Mouse (Mus musculus) CD4-positive, CD25-positive, alpha-beta regulatory T cell, adult 4 months (primary cell): ENCODE measurements around the gene Kif9. TPM values are rescaled to one million over a fixed set of nuclear protein-coding genes. Genes with fewer than 3 reads are reported as not detected.

Experiments
- ATAC-seq: one replicate; pipeline ENCODE4 v1.8.0; 2017
- polyA plus RNA-seq, 2 experiments: library from polyadenylated mRNA; unstranded; fragments of 100-300 nt; shearing (Covaris generic); gene quantifications; one replicate each; pipeline ENCODE4 v1.2.1; 2017

Gene Kif9
- 1 to 10 TPM in 1 of 2 experiments, under 1 TPM in 1; 0.44 to 1.0 TPM for polyA plus RNA-seq

DNA sequence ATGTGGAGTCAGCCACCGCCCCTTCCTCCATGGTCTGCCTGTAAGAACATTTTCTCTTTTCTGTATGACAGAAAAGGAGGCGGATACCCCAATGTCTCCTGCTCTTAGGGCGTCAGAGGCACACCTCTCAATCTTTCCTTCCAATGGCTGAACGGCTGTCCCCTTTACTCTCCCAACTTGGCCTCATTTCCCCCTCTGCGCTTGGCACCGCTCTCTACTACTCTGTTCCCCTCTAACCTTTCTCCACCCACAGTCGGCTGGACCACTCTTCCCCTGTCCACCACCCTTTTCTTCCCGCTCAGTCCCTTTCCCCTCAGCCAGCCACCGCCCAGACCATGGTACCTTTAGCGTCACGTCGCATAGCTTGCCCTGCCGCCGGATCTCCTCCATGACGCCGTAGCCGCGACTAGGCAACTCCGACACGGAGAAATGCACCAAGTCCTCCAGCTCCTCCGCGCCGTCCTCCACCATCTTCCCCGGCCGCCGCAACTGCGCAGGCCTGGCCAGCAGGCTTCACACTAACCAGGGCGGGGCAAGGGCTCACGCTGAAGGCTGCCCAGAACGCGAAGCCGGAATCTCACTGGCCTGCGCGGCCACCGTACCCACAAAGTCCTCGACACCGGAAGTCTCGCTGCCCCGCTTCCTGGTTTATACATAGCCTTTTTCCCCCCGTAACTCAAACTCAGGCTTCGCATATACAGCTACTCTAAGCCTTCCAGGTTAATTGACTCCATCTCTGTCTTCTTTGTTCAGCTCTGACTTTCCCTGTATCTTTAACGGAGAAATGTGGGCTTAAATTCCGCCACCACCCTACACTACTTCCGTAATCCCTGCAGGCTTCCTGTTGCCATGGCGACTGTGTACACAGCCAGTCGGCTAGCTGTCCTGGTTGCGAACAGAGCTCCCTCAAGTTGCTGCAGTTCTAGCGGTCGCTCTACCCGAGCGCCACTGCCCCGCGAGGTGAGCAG lies at the start of gene Kif9, which contains the start of gene Klhl18:
Gene Kif9 (plus strand): TSS at position 835 of the 968 bp plus-strand sequence.
Gene Klhl18 (minus strand): TSS at position 571 of the 968 bp plus-strand sequence.
- ATAC-seq, result peak; percentile 78

DNA sequence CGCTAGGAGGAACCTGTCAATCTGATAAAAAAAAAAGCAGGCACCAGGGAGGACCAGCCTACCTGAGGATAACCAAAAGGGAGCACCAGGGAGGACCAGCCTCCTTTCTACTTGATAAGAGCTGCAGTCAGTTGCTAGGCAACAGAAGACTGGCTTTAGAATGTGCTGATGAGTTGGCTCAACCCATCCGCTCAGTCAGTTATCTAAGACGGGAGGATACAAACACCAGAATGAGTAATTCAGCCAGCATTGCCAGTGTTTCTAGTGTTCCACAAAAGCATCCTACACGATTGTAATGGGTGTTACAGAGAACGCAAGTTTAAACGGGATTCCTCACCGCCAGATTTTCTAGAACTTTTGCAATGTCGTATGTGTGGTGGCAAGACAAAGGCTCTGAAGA lies 45.5 kb upstream of the Kif9 start:
- ATAC-seq, result no peak

DNA sequence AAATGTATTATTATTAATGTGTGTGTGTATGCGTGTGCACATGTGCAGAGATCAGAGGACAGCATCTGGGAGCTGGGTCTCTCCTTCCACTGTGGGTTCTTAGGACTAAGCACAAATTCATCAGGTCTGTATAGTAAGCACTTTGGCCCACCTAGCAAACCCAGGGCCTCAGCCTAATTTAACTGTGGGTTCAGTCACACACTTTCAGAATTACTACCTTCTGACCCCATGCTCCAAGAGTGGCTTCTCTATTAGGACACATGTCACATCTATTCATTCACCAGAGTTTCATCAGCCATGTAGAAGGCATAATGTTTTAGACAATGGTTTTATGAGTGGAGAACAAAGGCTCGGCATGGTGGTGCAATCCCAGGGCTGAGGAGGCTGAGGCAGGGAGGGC lies 43.7 kb upstream of the Kif9 start:
- ATAC-seq, result no peak

DNA sequence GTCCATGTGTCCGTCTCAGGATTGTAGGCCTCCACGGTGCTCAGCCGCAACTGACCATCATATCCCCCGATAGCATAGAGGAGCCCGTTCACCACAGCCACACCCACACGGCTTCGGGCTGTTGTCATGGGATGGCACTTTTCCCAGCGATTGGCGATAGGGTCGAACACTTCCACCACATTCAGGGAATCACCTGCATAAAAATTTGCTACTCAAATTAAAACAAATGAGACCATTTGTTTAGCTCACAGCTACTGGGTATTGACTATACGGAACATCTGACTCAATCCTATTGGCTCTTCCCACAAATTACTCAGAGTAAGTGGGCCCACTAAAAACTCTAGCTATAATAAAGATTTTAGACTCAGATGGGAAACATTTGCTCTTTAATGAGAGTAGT lies 40.7 kb upstream of the Kif9 start:
- no peak for ATAC-seq

DNA sequence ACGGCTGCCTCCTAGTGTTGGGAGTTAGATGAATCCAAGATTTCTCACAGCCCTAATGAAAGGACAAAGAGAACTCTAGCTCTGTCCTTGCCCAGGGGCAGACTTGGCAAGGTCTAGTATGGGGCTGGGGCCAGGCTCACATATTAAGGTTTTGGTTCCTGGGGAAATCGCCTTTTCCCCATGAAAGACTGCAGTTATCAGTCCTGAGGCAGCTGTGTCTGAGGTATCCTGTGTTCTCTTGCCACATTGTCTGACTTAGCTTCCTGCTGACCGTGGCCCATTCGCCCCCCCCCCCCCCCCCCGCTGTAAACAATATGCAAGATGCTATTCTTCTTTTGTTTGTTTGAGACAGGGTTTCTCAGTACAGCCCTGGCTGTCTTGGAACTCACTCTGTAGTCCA lies 36.7 kb upstream of the Kif9 start:
- no peak for ATAC-seq

DNA sequence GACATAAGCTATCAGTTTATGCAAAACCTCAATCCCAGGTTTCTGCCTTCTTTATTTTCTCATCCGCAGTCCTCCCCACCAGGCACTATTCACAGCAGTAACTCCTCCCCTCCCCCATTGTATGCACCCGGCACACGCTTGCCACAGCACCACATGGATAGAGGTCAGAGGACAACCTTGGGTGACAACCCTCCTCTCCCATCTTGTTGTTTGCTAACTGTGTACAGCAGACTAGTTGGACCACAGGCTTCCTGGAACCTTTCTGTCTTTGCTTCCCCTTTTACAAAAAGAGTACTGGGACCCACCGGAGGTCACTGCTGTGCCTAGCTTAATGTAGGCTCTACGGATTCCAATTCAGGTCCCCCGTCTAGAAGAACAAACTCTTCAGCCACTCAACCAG lies 36.2 kb upstream of the Kif9 start:
- no peak for ATAC-seq

DNA sequence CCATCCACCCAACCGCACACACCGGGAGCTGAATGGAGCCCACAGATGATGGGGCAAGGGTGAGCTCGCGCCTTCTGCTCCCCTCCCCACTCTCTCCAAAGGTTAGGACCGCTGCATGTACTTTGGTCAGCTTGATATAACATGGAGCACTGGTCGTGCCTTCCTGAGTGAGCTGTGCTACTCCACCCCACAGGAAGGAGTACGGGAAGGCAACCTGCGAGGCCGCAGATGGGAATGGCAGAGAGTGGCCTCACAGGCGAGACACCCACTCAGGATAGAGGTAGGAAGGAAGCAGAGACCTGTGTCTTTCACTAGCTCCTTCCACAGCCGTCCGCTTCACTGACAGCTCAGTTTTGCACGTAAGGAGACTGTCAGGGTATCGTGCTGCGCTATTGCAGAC lies 28.4 kb upstream of the Kif9 start:
- no peak for ATAC-seq

DNA sequence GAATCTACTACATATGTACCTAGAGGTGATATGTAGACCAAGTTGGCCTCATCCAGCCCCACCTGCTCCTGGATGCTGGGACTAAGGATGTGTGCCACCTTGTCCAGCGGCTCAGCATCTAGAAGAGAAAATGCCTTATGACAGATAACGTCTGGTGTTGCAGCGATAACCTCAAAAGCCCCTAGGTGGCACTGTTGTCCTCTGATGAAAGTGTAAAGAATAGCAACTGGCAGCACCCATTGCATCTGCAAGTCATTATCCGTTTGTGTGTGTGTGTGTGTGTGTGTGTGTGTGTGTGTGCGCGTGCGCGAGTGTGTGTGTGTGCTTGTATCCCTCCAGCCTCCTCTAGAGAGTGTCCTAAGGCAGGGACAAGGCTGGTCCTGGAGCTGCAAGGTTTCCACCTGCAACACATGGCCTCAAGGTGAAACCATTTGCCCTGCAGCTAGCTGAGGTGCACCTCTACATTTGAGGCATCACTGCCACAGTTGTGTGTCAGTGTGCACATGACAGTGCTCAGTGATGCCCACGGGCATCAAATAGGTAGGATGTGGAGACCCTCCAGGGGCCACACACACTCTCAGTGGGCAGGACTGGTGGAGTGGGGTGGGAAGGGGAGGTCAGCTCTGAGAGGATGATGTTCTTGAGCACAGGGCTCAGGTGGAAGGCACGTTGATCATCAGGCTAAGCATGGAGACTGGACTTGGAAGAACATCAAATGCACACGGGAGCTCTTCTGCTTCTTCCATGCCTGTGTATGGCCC lies 27.7 kb upstream of the Kif9 start:
- peak; percentile 79 for ATAC-seq

DNA sequence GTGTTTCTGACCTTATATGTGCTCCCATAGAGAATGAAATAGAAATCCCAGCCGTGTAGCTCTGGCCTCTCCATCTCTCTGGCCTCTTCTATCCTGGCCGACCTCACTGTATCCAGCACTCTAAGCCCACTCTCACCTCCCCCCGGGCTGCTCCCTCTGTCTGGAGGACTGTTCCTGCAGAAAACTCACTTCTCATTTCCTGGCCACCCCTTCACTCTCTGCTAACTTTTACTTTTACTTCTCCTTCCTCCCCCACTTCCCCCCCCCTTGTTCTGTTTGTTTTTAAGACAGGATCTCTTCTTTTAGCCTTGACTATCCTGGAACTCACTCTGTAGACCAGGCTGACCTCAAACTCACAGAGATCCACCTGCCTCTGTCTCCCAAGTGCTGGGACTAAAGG lies 24.2 kb upstream of the Kif9 start:
- ATAC-seq, result no peak

DNA sequence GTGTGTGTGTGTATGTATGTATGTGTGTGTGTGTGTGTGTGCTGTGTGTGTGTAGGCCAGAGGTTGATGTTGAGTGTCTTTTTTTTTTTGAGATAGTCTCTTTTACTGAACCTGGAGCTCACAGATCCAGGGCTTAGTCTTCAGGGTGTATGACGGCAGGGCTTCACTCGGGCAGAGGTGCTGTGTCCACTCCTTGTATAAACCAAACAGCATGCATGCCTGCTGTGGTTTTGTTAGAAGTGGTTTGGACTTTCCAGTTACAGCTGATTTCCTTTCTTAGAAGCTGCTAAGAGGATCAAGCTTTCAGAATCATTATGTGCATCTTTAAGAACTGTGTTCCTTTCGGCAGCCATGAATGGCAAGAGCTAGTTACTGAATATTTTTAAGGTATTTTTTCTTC lies 18.8 kb upstream of the Kif9 start:
- no peak for ATAC-seq

DNA sequence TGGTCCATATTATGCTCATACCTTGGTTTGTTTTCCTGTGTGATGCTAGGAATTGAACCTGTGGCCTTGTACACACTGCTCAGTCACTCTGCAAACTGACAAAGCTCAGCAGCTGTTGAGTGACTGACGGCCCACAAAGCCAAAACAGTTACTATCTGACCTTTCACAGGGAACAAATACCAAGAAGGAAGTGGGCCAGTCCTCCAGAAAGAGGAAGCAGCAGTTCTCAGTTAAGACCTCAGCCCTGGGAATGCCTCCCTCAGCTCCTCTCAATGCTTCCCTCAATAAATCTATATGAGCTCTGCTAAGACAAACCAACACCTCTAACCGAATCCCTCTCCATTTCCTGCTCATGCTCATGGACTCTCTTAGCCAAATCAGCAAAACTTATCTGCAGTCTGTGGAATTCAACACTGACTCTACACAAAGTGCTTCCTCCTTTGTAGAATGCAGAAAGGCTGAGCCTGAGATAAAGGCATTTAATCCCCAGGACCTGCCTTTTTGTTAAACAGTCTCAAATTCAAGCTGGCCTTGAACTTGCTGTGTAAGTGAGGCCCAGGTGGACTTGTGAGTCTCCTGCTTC lies 17.5 kb upstream of the Kif9 start:
- no peak for ATAC-seq

DNA sequence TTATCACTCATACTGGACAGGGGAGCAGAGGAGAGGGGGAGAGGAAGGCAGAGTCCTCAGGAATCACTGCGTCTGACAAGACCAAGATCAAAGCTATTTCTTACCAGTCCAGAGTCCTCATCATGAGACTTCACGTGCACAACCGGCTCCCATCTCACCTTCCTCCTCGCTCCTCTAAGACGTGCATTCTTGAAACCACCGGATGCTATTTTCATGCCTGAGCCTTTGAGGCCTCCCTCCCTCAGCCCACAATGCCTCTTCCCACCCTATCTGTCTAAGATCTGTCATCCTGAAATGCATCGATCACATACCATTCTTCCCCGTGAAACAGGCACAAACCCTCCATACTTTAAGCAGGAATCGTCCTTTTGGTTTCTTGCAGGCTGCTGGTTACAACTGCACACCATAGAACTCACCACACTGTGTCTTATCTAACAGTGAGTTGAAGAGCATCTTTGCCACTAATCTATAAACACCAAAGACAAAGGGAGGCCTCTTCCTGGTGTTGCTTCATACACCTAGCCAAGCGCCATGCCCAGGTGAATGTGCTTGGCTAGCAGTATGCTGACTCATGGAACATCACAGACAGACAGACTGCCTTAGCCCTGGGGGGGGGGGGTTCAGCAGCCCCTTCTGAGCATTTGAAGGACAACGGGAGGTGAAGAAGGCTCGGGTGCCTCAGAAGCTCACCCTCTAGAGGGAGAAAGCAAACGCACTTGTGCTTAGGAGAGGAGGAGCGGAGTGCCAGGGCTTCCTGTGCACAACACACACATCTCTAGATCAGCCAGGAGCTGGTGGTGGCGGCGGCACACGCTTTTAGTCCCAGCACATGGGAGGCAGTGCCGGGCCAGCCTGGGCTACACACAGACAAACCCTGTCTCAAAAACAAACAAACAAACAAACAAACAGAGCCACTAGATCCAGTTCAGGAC lies 15.6 kb upstream of the Kif9 start:
- peak; percentile 41 for ATAC-seq

DNA sequence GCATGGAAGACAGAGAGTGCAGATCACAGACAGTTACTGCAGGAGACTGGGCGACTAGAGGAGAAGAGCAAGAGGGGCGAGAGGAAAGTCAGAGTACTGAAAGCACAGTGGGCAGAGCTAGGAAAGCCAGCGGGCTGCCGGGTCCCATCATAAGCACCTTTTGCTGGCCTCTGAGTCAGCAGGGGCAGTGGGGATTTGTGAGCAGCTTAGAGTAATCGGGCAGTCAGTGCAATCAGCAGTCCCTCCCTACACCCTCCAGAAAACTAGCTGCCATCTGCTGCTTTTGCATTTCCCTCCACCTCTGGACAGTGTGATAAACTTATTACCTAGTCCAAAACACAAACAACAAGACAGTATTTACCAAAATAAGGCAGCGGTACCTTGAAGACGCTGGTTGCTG lies 14.4 kb upstream of the Kif9 start:
- no peak for ATAC-seq

DNA sequence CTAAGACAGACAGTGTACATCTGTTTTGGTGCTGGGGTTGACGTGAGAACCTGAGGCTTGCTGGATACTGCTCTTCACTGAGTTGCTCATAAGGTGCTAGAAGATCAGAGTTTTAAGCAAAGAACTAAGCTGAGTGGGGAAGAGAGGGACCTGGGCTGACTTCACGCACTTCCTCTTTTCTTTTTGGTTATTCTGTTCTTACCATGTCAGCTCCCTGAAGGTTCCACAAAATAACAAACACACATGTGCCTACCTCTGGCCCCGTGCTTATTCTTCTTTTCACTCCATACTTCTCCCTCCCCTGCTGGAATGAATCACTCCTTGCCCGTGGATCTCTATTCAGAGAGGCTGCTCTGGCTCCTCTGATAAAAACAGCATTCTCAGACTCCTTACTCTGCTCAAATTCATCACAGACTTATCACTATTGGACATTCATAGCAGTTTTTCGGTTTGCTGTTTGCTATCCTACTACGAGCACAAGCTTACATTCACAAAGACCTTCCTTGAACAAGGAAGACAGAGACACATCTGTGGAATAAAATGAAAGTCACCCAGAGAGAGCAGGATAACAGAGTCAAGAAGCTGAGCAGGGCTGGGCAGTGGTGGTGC lies 12.7 kb upstream of the Kif9 start:
- no peak for ATAC-seq

DNA sequence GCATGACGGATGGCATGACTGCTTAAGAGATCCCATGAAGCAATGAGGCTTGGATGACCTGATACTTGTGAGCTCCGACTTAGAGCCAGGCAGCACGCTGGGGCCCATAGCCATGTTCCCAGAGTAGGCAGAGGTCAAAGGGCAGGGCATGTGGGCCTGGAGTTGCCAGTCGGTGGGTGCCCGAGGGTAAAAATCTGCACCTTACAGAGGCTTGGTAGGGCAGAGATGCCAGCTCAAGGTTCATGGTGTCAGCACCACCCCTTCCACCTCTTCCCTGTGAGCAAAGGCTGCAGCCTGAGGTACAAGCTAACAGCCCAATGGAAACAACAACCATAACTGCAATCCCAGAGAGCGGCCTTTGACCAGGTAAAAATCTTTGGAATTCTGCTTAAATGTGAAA lies 11.4 kb upstream of the Kif9 start:
- ATAC-seq, result no peak

DNA sequence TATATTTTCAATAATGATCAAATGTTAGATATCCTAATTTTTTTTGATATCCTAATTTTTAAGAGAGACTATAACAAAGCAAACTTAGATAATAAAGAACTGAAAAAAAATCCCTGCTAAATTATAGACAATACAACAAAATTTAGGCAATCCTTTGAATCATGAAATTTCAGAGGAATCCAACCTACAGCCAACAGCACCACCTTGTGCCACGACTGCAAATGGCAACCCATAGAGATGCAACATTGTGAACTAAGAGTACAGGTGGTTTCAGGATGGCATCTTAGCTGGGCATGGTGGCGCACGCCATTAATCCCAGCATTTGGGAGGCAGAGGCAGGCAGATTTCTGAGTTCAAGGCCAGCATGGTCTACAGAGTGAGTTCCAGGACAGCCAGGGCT lies 10.6 kb upstream of the Kif9 start:
- no peak for ATAC-seq

DNA sequence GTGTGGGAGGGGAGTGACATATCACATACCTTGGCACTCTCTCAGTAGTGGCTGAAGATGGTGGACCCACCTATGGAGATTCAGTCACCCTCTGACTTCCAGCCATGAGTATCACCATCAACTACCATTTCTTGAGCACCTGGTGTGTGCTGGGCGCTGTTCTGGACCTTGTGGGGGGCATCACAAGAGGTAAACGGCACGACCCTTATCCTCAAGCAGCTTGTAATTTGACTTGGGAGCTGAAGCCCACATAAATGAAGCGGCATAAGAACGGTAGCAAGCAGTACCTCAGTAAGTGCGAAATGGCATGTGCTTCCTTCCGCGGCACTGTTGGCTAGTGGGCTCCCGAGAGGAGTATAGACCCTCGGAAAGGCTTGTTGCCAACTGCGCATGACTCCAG lies 1.2 kb downstream of the Kif9 start:
- no peak for ATAC-seq

DNA sequence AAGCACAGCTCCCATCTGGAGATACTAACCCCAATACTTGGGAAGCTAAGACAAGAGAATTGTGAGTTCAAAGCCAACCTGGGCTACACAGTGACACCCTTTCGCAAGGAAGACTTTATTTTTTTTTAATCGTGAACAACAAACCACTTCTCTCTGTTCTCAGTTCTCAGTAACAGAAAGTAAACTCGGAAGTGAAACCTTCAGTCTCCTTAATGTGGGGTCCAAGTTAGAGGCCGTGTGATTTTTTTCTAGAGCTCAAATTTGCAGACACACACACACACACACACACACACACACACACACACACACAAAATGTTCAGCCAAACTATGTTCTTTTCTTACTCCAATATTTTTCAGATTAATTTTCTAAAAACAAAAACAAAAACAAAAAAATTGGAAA lies 1.9 kb downstream of the Kif9 start:
- no peak for ATAC-seq

DNA sequence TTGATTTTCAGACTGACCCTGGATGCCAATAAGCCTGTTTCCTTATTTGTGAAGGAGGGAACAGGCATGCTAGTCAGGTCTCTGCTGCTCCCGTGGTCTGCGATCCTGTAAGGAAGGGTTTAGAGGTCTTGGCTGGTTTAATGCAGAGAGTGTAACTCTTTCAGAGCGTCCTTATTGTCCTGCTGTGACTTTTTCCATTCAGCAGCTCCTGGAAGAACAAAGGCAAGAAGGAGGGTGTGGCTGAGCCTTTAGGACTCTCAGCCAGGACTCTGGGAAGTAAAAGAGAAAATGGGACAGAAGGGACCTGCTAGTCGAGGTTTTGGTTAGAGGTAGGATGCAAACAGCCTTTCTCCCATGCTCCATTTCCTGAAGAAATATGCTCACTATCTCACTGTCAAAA lies 12.1 kb downstream of the Kif9 start:
- ATAC-seq, result no peak

DNA sequence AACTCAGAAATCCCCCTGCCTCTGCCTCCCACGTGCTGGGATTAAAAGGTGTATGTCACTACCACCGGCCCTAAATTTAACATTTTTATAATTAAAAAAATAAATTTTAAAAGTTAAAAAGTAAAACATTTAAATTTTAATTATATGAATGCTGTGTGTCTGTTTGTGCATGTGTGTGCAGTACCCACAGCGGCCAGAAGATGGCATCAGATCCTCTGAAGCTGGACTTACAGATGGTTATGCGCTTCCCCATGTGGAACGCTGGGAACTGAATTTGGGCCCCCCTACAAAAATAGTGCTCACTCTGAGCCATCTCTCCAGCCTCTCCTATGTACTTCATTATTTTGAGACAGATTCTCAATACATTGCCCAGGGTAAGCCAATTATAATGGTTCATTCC lies 14.2 kb downstream of the Kif9 start:
- ATAC-seq, result no peak

DNA sequence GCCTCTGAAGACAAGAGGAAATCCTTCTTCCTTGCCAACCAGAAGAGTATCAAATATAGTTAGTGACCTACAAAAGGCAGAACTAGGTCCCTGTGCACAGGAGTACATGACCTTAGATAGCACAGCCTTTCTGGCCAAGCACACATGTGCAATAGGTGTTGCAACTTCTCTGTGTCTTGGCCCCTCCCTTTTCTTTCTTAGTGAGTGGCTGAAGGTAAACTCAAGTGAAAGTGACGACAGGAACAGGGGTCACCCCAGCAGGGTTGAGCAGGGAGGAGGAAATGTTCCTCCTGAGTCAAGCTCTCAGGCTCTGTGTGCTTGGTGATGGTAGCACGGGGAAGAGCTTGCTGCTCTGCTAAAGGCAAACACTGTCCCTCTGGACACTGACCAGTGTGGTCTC lies 49.0 kb downstream of the Kif9 start:
- no peak for ATAC-seq
